Comparison of ENCODE assay signal across 8 mouse cellular contexts in genomic region chr2:32096122-32096420, GRCm38 (mm10). TPM values are rescaled to one million over a fixed set of nuclear protein-coding genes. Genes with fewer than 3 reads are reported as not detected.
DNase-seq lines count a peak whose midpoint lies in the region; ATAC-seq and TF ChIP-seq lines count a peak whose summit lies in the region.

No protein-coding gene starts in this region.

- no peaks in the 10 kb centered on the region for H3K36me3 ChIP-seq in testis, adult 2 months (ENCODE audit: control insufficient read depth, insufficient read depth, low read length)
- H3K36me3 ChIP-seq in forebrain, embryonic 13.5 days (ENCODE audit: poor library complexity, severe bottlenecking), result peaks cover 7% of the 10 kb centered on the region; the same call in 1 of the 2 replicates
- H3K36me3 ChIP-seq in limb, embryonic 15.5 days, result no peaks in the 10 kb centered on the region; the same call in 1 of the 2 replicates
- H3K36me3 ChIP-seq in stomach, postnatal 0 days (ENCODE audit: control insufficient read depth, insufficient read depth, low read length), result no peaks in the 10 kb centered on the region

- H3K27ac ChIP-seq in testis, adult 2 months (ENCODE audit: control insufficient read depth, insufficient read depth, low read depth, low read length), result no peak overlapping the region
- H3K27ac ChIP-seq in forebrain, embryonic 13.5 days, result peak overlapping the region; percentile 70; the same call in 1 of the 2 replicates
- H3K27ac ChIP-seq in limb, embryonic 15.5 days, result peak overlapping the region; percentile 50; the same call in 1 of the 2 replicates
- no peak overlapping the region for H3K27ac ChIP-seq in stomach, postnatal 0 days (replicated peaks)

- no peak for TF ChIP-seq EP300 in stomach, postnatal 0 days (optimal IDR thresholded peaks at IDR 0.05)

- H3K9me3 ChIP-seq in forebrain, embryonic 13.5 days (replicated peaks), result no peaks in the 10 kb centered on the region; the same call in 1 of the 2 replicates
- no peaks in the 10 kb centered on the region for H3K9me3 ChIP-seq in limb, embryonic 15.5 days
- no peaks in the 10 kb centered on the region for H3K9me3 ChIP-seq in stomach, postnatal 0 days (ENCODE audit: control insufficient read depth, low read length)

- H3K27me3 ChIP-seq in testis, adult 2 months (ENCODE audit: control insufficient read depth, insufficient read depth, low read length), result no peaks in the 10 kb centered on the region
- peaks cover 6% of the 10 kb centered on the region; the same call in 1 of the 2 replicates for H3K27me3 ChIP-seq in forebrain, embryonic 13.5 days
- no peaks in the 10 kb centered on the region; the same call in 1 of the 2 replicates for H3K27me3 ChIP-seq in limb, embryonic 15.5 days
- H3K27me3 ChIP-seq in stomach, postnatal 0 days (ENCODE audit: control insufficient read depth, insufficient read depth, low read length), result no peaks in the 10 kb centered on the region

- no peak for DNase-seq in testis, postnatal 14 days (ENCODE audit: low spot score)
- DNase-seq in stomach, postnatal 0 days (ENCODE audit: low spot score), result no peak
- no peak for DNase-seq in embryo, embryonic 10 days (ENCODE audit: low spot score)
- no peak for DNase-seq in testis, postnatal 10 days (ENCODE audit: low spot score)

- no peak for TF ChIP-seq CTCF in testis, adult 2 months (IDR thresholded peaks at IDR 0.05; ENCODE audit: control insufficient read depth, insufficient read depth, insufficient replicate concordance, low read depth, low read length)
- no peak for TF ChIP-seq CTCF in stomach, postnatal 0 days (IDR thresholded peaks at IDR 0.05; ENCODE audit: low read depth)

- H3K4me2 ChIP-seq in forebrain, embryonic 13.5 days, result peak overlapping the region; percentile 61
- H3K4me2 ChIP-seq in limb, embryonic 15.5 days, result peak overlapping the region; percentile 47
- H3K4me2 ChIP-seq in stomach, postnatal 0 days (replicated peaks; ENCODE audit: low read depth), result peak overlapping the region; percentile 50

- H3K9ac ChIP-seq in forebrain, embryonic 13.5 days, result peak overlapping the region; percentile 58
- H3K9ac ChIP-seq in limb, embryonic 15.5 days, result peak overlapping the region; percentile 33; the same call in 1 of the 2 replicates
- H3K9ac ChIP-seq in stomach, postnatal 0 days (ENCODE audit: low read length), result peak overlapping the region; percentile 55

- peaks cover 8% of the 10 kb centered on the region for H3K4me1 ChIP-seq in testis, adult 2 months (ENCODE audit: control insufficient read depth, insufficient read depth, low read length)
- H3K4me1 ChIP-seq in forebrain, embryonic 13.5 days, result peaks cover 20% of the 10 kb centered on the region
- peaks cover 11% of the 10 kb centered on the region for H3K4me1 ChIP-seq in limb, embryonic 15.5 days
- no peaks in the 10 kb centered on the region for H3K4me1 ChIP-seq in stomach, postnatal 0 days (replicated peaks; ENCODE audit: control insufficient read depth, insufficient read depth)

- 81% methylated on average over 10 of the region's 10 CpGs for WGBS in forebrain, embryonic 13.5 days
- 79% methylated on average over 10 of the region's 10 CpGs for WGBS in limb, embryonic 15.5 days
- WGBS in stomach, postnatal 0 days, result 80% methylated on average over 10 of the region's 10 CpGs

- peak overlapping the region; percentile 17 for H3K4me3 ChIP-seq in testis, adult 2 months (ENCODE audit: control insufficient read depth, low read depth, low read length)
- H3K4me3 ChIP-seq in forebrain, embryonic 13.5 days, result peak overlapping the region; percentile 40
- H3K4me3 ChIP-seq in limb, embryonic 15.5 days, result peak overlapping the region; percentile 36
- peak overlapping the region; percentile 37 for H3K4me3 ChIP-seq in stomach, postnatal 0 days (ENCODE audit: low read depth, low read length)

- no peak; the same call in none of the 2 replicates for ATAC-seq in forebrain, embryonic 13.5 days
- ATAC-seq in limb, embryonic 15.5 days (ENCODE audit: insufficient number of reproducible peaks, low FRiP score, low TSS enrichment, low read depth), result no peak
- ATAC-seq in stomach, postnatal 0 days (ENCODE audit: low FRiP score, low TSS enrichment), result no peak
- ATAC-seq in megakaryocyte-erythroid progenitor cell, adult 5-6 weeks (replicated peaks; ENCODE audit: low FRiP score, low TSS enrichment, poor library complexity, severe bottlenecking), result no peak

- no peak for TF ChIP-seq POLR2A in testis, adult 2 months (IDR thresholded peaks at IDR 0.05; ENCODE audit: control insufficient read depth, low read depth, low read length)

RNA-seq across cellular contexts. Expression of gene Plpp7, which starts 0.7 kb away (rescaled TPM):
- polyA plus RNA-seq in testis, adult 2 months (2012; rRNA removed), result 4.6 and 4.7 TPM in 2 replicates
- 10.3 and 11.9 TPM in 2 replicates for polyA plus RNA-seq in forebrain, embryonic 13.5 days (2015; fragmentation: Nextera tagmentation; extraction: Ambion mirVana)
- 7.2 and 11.3 TPM in 2 replicates for polyA plus RNA-seq in limb, embryonic 15.5 days (2015; fragmentation: Nextera tagmentation; extraction: Ambion mirVana)
- 2.6 and 2.8 TPM in 2 replicates for polyA plus RNA-seq in stomach, postnatal 0 days (2015; fragmentation: Nextera tagmentation; extraction: Ambion mirVana)
- total RNA-seq in megakaryocyte-erythroid progenitor cell, adult 5-6 weeks (2014; fragmentation: Nextera tagmentation), result 1.4 and 2.5 TPM in 2 replicates
- total RNA-seq in megakaryocyte-erythroid progenitor cell, adult 5-6 weeks (2017), result 0.65 TPM in 1 of 2 replicates, not detected in the other

RNA-seq across cellular contexts. Expression of gene Fam78a, which starts 11.4 kb away (rescaled TPM):
- polyA plus RNA-seq in testis, adult 2 months (2012; rRNA removed), result 276 and 286 TPM in 2 replicates
- 0.36 and 0.73 TPM in 2 replicates for polyA plus RNA-seq in forebrain, embryonic 13.5 days (2015; fragmentation: Nextera tagmentation; extraction: Ambion mirVana)
- 4.1 and 5.3 TPM in 2 replicates for polyA plus RNA-seq in limb, embryonic 15.5 days (2015; fragmentation: Nextera tagmentation; extraction: Ambion mirVana)
- 0.46 and 0.67 TPM in 2 replicates for polyA plus RNA-seq in stomach, postnatal 0 days (2015; fragmentation: Nextera tagmentation; extraction: Ambion mirVana)
- total RNA-seq in megakaryocyte-erythroid progenitor cell, adult 5-6 weeks (2014; fragmentation: Nextera tagmentation), result 24.9 and 30.2 TPM in 2 replicates
- total RNA-seq in megakaryocyte-erythroid progenitor cell, adult 5-6 weeks (2017), result 17.4 and 23.4 TPM in 2 replicates

RNA-seq across cellular contexts. Expression of gene Prrc2b, which starts 54.8 kb away (rescaled TPM):
- 5.5 and 5.7 TPM in 2 replicates for polyA plus RNA-seq in testis, adult 2 months (2012; rRNA removed)
- 53.0 and 57.4 TPM in 2 replicates for polyA plus RNA-seq in forebrain, embryonic 13.5 days (2015; fragmentation: Nextera tagmentation; extraction: Ambion mirVana)
- polyA plus RNA-seq in limb, embryonic 15.5 days (2015; fragmentation: Nextera tagmentation; extraction: Ambion mirVana), result 40.8 and 44.8 TPM in 2 replicates
- 18.7 and 21.6 TPM in 2 replicates for polyA plus RNA-seq in stomach, postnatal 0 days (2015; fragmentation: Nextera tagmentation; extraction: Ambion mirVana)
- 58.3 and 63.5 TPM in 2 replicates for total RNA-seq in megakaryocyte-erythroid progenitor cell, adult 5-6 weeks (2014; fragmentation: Nextera tagmentation)
- 13.9 and 20.1 TPM in 2 replicates for total RNA-seq in megakaryocyte-erythroid progenitor cell, adult 5-6 weeks (2017)

Comparison
In these comparisons a context has a peak if more than half of its experiments do, and no peak if none do; other contexts are left out.
1. H3K27ac ChIP-seq: peak in forebrain, embryonic 13.5 days (single experiment) and limb, embryonic 15.5 days (single experiment); none in testis, adult 2 months (single experiment) and stomach, postnatal 0 days (single experiment).
2. RNA of gene Fam78a, which starts 11.4 kb away (polyA plus RNA-seq): 276 to 286 TPM in testis, adult 2 months; 4.1 to 5.3 TPM in limb, embryonic 15.5 days, 0.46 to 0.67 TPM in stomach, postnatal 0 days and 0.36 to 0.73 TPM in forebrain, embryonic 13.5 days; every median in the first group is over 10 times any median in the second.
3. Peak in every context shown above with its lines, with median percentiles within 50 percentile points of each other: H3K4me3 ChIP-seq, H3K4me2 ChIP-seq and H3K9ac ChIP-seq.